Mouse (Mus musculus) thymus, adult 2 months (tissue): ENCODE data around the gene Gdf7.

Experiments used
- CTCF ChIP-seq: fragments of 200-500 bp; IDR thresholded peaks from 2 replicates; pipeline ENCODE4 v1.5.1; 2012; ENCODE audit warnings: mild to moderate bottlenecking, control low read depth, low read length, moderate library complexity, borderline replicate concordance; ENCODE audit not compliant: control insufficient read depth, poor library complexity, insufficient read depth; ENCODE audit errors: extremely low read depth
- POLR2A ChIP-seq: fragments of 200-500 bp; IDR thresholded peaks from 2 replicates; pipeline ENCODE4 v1.6.1; 2012; ENCODE audit warnings: mild to moderate bottlenecking, low read length, control low read depth, moderate library complexity; ENCODE audit not compliant: control insufficient read depth, poor library complexity, insufficient read depth; ENCODE audit errors: extremely low read depth

DNA sequence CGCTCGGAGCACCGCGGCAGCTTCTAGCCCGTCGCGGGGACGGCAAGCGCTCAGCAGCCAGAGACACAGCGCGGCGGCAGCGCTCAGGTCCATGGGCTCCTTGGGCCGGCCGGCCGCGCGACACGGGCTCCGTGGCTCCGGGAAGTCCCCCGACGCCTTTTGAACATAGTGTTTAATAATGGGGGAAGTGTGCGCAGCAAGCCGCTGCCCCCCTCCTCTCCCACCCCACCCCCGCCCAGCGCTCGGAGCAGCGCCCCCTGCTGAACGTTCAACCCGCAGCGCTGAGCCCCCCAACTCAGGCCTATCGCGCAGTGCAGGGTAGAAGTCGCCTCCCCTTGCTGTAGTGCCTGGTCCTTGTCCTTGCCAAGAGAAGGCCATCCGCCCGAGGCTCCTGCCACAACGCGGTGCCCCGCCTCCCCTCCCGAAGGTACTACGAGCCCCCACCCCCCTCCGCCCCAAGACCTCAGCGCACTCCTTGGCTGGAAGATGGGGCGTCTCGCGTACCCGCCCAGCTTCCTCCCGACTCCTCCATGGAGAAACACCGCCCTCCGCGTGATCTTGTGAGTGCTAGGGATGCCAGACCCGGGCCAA is at the start of gene Gdf7:
- TF ChIP-seq POLR2A: no peak
- TF ChIP-seq CTCF: no peak
